Mouse (Mus musculus) cortical plate, adult 2 months (tissue): Measurements from ENCODE around the gene Tle4.

Source experiments
- CTCF ChIP-seq: fragments of 200-500 bp; IDR thresholded peaks from 2 replicates; pipeline ENCODE4 v1.5.1; 2011; ENCODE audit warnings: mild to moderate bottlenecking, control low read depth, low read length; ENCODE audit not compliant: insufficient read depth; ENCODE audit errors: extremely low read depth
- POLR2A ChIP-seq: fragments of 200-500 bp; IDR thresholded peaks from 2 replicates; pipeline ENCODE4 v1.6.1; 2011; ENCODE audit warnings: mild to moderate bottlenecking, low read length, control low read depth; ENCODE audit not compliant: insufficient read depth; ENCODE audit errors: extremely low read depth

GRCm38 (mm10) chr19:14493047-14493446, 104.8 kb downstream of the Tle4 start:
- no peak for TF ChIP-seq POLR2A
- no peak for TF ChIP-seq CTCF
